ENCODE assay signal across 16 mouse cellular contexts in genomic region chr12:40169675-40170074, GRCm38 (mm10). TPM values are rescaled to one million over a fixed set of nuclear protein-coding genes. Genes with fewer than 3 reads are reported as not detected.
"Had no signal": no experiment of that assay in that cellular context is flagged by ENCODE, and none has a peak within 500 bp of the region (broad histone marks: within the 10 kb centered on the region; RNA-seq: fewer than 3 reads in every experiment).

No protein-coding gene starts in this region.

- ATAC-seq: intestine, embryonic 16.5 days; midbrain, embryonic 13.5 days had no signal

- H3K27ac ChIP-seq: left cerebral cortex, adult 2 months; limb, embryonic 10.5 days; liver, embryonic 15.5 days; macrophage; midbrain, embryonic 13.5 days; stomach, embryonic 15.5 days had no signal

- H3K9ac ChIP-seq: liver, embryonic 15.5 days; lung, embryonic 14.5 days; midbrain, embryonic 13.5 days; stomach, embryonic 15.5 days had no signal

- H3K36me3 ChIP-seq: limb, embryonic 10.5 days; liver, embryonic 15.5 days; midbrain, embryonic 13.5 days; stomach, embryonic 15.5 days had no signal

- DNase-seq: kidney, adult 8-10 months; kidney, postnatal 36 days; lung, embryonic 14.5 days; lung, postnatal 14 days; right cerebral cortex, postnatal 14 days had no signal

- H3K9me3 ChIP-seq: limb, embryonic 10.5 days; liver, embryonic 15.5 days; midbrain, embryonic 13.5 days; stomach, embryonic 15.5 days had no signal

- H3K4me2 ChIP-seq: liver, embryonic 11.5 days; liver, embryonic 15.5 days; lung, embryonic 14.5 days; midbrain, embryonic 13.5 days; stomach, embryonic 15.5 days had no signal

- H3K4me3 ChIP-seq: left cerebral cortex, adult 2 months; limb, embryonic 10.5 days; liver, embryonic 15.5 days; midbrain, embryonic 13.5 days; stomach, embryonic 15.5 days had no signal

- H3K4me1 ChIP-seq: limb, embryonic 10.5 days; liver, embryonic 15.5 days; midbrain, embryonic 13.5 days; stomach, embryonic 15.5 days had no signal

- H3K27me3 ChIP-seq: liver, embryonic 15.5 days; midbrain, embryonic 13.5 days; stomach, embryonic 15.5 days had no signal

RNA-seq across cellular contexts. Expression of gene Lsmem1, which starts 29.6 kb away (rescaled TPM):
- total RNA-seq: midbrain, postnatal 0 days had no signal
- polyA plus RNA-seq: intestine, embryonic 16.5 days; limb, embryonic 10.5 days; lung, embryonic 14.5 days; macrophage; midbrain, embryonic 13.5 days; midbrain, postnatal 0 days; testis, adult 2 months had no signal

RNA-seq across cellular contexts. Expression of gene Scin, which starts 35.6 kb away (rescaled TPM):
- total RNA-seq: left cerebral cortex, adult 2 months had no signal
- polyA plus RNA-seq: midbrain, embryonic 13.5 days; neural tube, embryonic 14.5 days had no signal
